Mouse (Mus musculus): ENCODE data around the gene Rfx2.

DNA sequence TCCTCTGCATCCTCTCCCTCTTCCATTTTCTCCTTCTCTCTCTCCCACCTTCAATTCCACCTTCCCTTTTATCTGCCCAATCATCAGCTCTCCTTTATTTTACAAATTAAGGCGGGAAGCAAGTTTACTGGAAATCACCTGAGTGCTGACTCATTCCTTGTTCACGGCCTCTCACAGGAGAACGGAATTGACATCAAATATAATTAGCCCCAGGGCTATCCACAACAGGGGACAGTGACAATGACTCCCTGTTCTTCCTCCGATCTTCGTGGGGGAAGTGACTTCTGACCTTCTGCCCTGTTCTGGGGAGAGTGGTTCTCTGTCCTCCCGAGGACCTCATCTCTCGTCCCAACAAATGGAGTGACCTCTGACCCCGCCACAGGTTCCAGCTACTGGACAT, 46.2 kb upstream of the Rfx2 start:
- TF ChIP-seq CTCF (IDR thresholded peaks at IDR 0.05; ENCODE audit: low read depth, low read length), result no peak
- TF ChIP-seq POLR2A (IDR thresholded peaks at IDR 0.05; ENCODE audit: borderline replicate concordance, low read depth, low read length), result no peak

Measured in bone marrow macrophage, adult 2 months (primary cell).